Mouse (Mus musculus) C2C12 (cell line): Measurements from ENCODE around the gene Rrh. TPM values are rescaled to one million over a fixed set of nuclear protein-coding genes. Genes with fewer than 3 reads are reported as not detected.

Experiments used
- H3K27me3 ChIP-seq: one replicate; pipeline ENCODE4 v1.6.1; 2011; ENCODE audit not compliant: control insufficient read depth, insufficient read depth, insufficient read length
- H3K36me3 ChIP-seq: one replicate; pipeline ENCODE4 v1.6.1; 2011; ENCODE audit not compliant: control insufficient read depth, insufficient read depth
- H3K4me3 ChIP-seq: one replicate; pipeline ENCODE4 v1.5.1; 2011; ENCODE audit warnings: mild to moderate bottlenecking, control low read depth; ENCODE audit not compliant: poor library complexity, insufficient read depth, severe bottlenecking
- H3K79me2 ChIP-seq: one replicate; pipeline ENCODE4 v1.6.1; 2011; ENCODE audit not compliant: control insufficient read depth, insufficient read depth
- H3K79me3 ChIP-seq: one replicate; pipeline ENCODE4 v1.6.1; 2011; ENCODE audit warnings: low read depth, control low read depth
- H3ac ChIP-seq: one replicate; pipeline ENCODE3; 2011; ENCODE audit warnings: low read depth; ENCODE audit not compliant: control insufficient read depth, insufficient read length
- CEBPB ChIP-seq: IDR thresholded peaks from one replicate; pipeline ENCODE4 v1.6.1; 2011; ENCODE audit warnings: low read depth, mild to moderate bottlenecking, control low read depth, moderate library complexity
- CTCF ChIP-seq: IDR thresholded peaks from one replicate; pipeline ENCODE4 v1.5.1; 2011; ENCODE audit not compliant: control insufficient read depth, insufficient read depth, insufficient read length
- FOSL1 ChIP-seq: IDR thresholded peaks from one replicate; pipeline ENCODE4 v1.8.0; 2011; ENCODE audit warnings: mild to moderate bottlenecking, low read length; ENCODE audit not compliant: poor library complexity, insufficient read depth, severe bottlenecking
- MAX ChIP-seq: IDR thresholded peaks from one replicate; pipeline ENCODE4 v1.6.1; 2011; ENCODE audit warnings: mild to moderate bottlenecking, control low read depth
- MYOD1 ChIP-seq: IDR thresholded peaks from one replicate; pipeline ENCODE4 v1.6.1; 2011; ENCODE audit warnings: low read depth; ENCODE audit not compliant: control insufficient read depth, insufficient read length
- MYOG ChIP-seq: IDR thresholded peaks from one replicate; pipeline ENCODE4 v1.6.1; 2011; ENCODE audit not compliant: control insufficient read depth, insufficient read length; ENCODE audit errors: extremely low read depth
- USF1 ChIP-seq: IDR thresholded peaks from one replicate; pipeline ENCODE4 v1.6.1; 2011; ENCODE audit warnings: low read depth, mild to moderate bottlenecking, control low read depth, moderate library complexity
- polyA plus RNA-seq: library from polyadenylated mRNA; unstranded; fragments of >200 nt; fragmentation: generic; extraction: Trizol; gene quantifications from one replicate; pipeline ENCODE4 v1.2.1, GENCODE M21; 2012; ENCODE audit warnings: missing spikeins

Rrh gene
- polyA plus RNA-seq, 1 experiment, result 0.04 TPM

DNA sequence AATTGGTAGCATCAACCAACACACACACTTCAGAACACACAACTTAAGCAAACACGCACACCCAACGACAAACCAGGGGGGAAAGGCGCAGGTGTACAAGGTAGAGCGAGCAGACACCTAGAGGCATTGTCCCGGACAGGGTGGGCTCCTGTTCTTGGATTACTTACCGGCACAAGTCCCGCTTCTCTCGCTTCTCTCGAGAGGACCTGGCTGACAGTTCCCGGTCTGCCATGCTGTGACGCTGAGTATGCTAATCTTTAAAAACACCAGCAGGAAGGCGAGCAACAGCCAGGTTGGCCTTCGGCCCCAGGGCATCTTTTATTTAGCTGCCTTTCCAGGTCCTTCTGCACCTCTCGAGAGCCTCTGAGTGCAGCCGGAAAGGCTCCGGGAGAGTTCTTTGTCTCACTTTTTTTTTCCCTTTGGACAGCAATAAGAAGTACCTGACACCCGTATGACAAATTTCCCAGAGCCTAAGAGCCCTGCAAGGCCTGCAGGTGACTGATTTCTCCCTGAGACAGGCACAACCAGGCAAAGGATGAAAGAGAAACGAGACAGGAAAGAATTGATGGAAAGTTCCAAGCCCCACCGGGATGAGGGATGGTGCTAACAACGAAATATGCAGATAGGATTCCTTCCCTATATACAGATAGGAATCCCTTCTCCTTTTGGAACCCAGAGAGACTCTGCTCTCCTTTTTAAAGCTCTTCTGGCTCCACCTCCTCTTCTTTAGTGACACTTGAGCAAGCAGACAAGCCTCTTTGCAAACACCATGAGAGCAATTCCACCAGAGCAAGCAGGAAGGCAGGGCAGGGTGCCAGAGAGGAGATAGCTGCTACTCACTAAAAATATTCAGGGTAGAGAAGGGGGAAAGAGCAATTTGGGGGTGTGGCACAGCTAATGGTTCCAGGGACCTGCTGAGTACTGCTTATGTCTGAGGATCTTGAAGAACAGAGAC, 67.5 kb downstream of the Rrh start, which contains the start of gene Egf:
TSS of gene Egf (minus strand) at position 667 of the 955 bp plus-strand sequence.
- no peaks in the 10 kb centered on the region for H3K79me3 ChIP-seq
- TF ChIP-seq MYOD1 (no peak), MYOG (no peak), MAX (no peak), FOSL1 (no peak), CTCF (no peak), USF1 (no peak), CEBPB (no peak)
- H3K79me2 ChIP-seq, result no peaks in the 10 kb centered on the region
- H3K36me3 ChIP-seq, result no peaks in the 10 kb centered on the region
- peaks cover 29% of the 10 kb centered on the region for H3K27me3 ChIP-seq
- no peak within 1 kb of the TSS for H3ac ChIP-seq
- H3K4me3 ChIP-seq, result no peak within 1 kb of the TSS

Other genes with a start within 250 kb of the Rrh start
- 0.27 TPM for gene Egf, start 67.3 kb downstream of the Rrh start, polyA plus RNA-seq
- gene Lrit3, start 18.6 kb downstream of the Rrh start, polyA plus RNA-seq, result not detected
- gene Gar1, start 8.8 kb upstream of the Rrh start, polyA plus RNA-seq, result 222 TPM
- gene Cfi, start 13.3 kb upstream of the Rrh start, polyA plus RNA-seq, result not detected
- 20.3 TPM for gene Pla2g12a, start 56.0 kb upstream of the Rrh start, polyA plus RNA-seq
- 16.7 TPM for gene Casp6, start 78.8 kb upstream of the Rrh start, polyA plus RNA-seq
- gene Mcub, start 147.6 kb upstream of the Rrh start, polyA plus RNA-seq, result 11.0 TPM
- 30.2 TPM for gene Sec24b, start 239.0 kb upstream of the Rrh start, polyA plus RNA-seq